Mouse (Mus musculus) forebrain, embryonic 16.5 days (tissue): ENCODE data around the gene Xiap. TPM values are rescaled to one million over a fixed set of nuclear protein-coding genes. Genes with fewer than 3 reads are reported as not detected.
"Not testable (repeated sequence)": the region's sequence is repeated elsewhere in the genome, so short reads cannot be mapped to it uniquely, and the experiment has no call there.

Source experiments
- ATAC-seq: fragments of 200-750 bp; cut with Nextera tagmentation; 2 replicates; pipeline ENCODE4 v1.8.0; 2017; ENCODE audit warnings: mild to moderate bottlenecking, moderate library complexity
- H3K27ac ChIP-seq: fragments of 300-500 bp; sonication (generic); 2 replicates; pipeline ENCODE4 v1.5.1; 2014; ENCODE audit warnings: low read length, control low read depth
- H3K27me3 ChIP-seq: fragments of 300-500 bp; sonication (generic); replicated peaks from 2 replicates; pipeline ENCODE4 v1.6.1; 2014; ENCODE audit warnings: low read length; ENCODE audit not compliant: control insufficient read depth, insufficient read depth
- H3K36me3 ChIP-seq: fragments of 300-500 bp; sonication (generic); 2 replicates; pipeline ENCODE4 v1.6.1; 2014; ENCODE audit not compliant: control insufficient read depth, insufficient read depth
- H3K4me1 ChIP-seq: fragments of 300-500 bp; sonication (generic); replicated peaks from 2 replicates; pipeline ENCODE4 v1.6.1; 2014; ENCODE audit warnings: low read length; ENCODE audit not compliant: control insufficient read depth, insufficient read depth
- H3K4me2 ChIP-seq: fragments of 300-500 bp; sonication (generic); 2 replicates; pipeline ENCODE4 v1.6.1; 2014; ENCODE audit warnings: mild to moderate bottlenecking, low read length, control low read depth
- H3K4me3 ChIP-seq: fragments of 300-500 bp; sonication (generic); replicated peaks from 2 replicates; pipeline ENCODE4 v1.5.1; 2014; ENCODE audit warnings: mild to moderate bottlenecking, low read length, control low read depth
- H3K9ac ChIP-seq: fragments of 300-500 bp; sonication (generic); replicated peaks from 2 replicates; pipeline ENCODE4 v1.6.1; 2014; ENCODE audit warnings: low read depth, low read length, control low read depth
- H3K9me3 ChIP-seq: fragments of 300-500 bp; sonication (generic); 2 replicates; pipeline ENCODE4 v1.6.1; 2016; ENCODE audit warnings: low read length; ENCODE audit not compliant: control insufficient read depth
- WGBS: fragments of 180-500 bp; shearing (Covaris S2); extraction: QIAGEN DNeasy Blood & Tissue Kit; methylation state at CpG from one replicate; pipeline ENCODE4 v1.1.7; 2014; 5-methylcytosine and 5-hydroxymethylcytosine counted together
- polyA plus RNA-seq: library from polyadenylated mRNA; unstranded; fragments of >200 nt; fragmentation: Nextera tagmentation; extraction: Ambion mirVana; gene quantifications from 2 replicates; pipeline ENCODE4 v1.2.1, GENCODE M21; 2015

Gene Xiap
- polyA plus RNA-seq: 10.5 and 10.6 TPM in 2 replicates

DNA sequence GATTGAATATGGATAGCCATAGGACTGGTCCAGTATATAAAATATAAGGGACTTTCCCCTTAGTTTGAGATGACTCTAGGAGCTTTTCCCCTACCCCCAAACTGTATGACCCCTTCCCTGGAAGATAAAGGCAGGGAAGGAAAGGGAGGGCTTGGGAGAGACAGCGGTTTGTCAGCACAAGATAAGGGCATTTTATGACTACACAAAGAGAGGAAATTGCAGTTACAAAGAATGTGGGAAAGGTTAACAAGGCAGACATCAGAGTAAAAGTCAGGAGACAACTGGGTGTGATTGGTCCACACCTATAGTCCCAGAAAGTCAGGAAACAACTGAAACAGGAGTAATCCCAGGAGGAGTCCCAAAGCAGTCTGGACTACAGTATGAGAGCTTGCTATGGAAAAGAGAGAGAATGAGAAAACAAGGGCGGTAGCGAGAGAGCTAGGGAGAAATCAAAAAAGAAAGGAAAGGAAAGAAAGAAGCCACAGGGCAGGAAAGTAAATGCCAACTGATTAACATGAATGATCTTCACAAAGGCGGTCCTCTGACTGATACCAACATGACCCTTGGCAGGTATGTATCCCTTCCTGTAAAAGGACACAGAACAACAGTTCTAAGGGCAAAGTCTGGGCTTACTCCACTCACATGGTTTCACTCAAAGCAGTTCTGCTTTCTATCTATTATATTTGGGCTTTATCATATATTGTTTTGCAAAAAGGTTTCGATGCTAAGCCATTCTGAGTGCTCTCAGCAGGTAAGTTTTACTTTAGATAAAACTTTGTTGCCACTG lies at the start of gene Xiap:
Gene Xiap (plus strand): TSS at position 398 of the 787 bp plus-strand sequence.
- ATAC-seq: no peak
- Histone ChIP-seq H3K4me3 (no peak within 1 kb of the TSS), H3K4me1 (no peaks in the 10 kb centered on the region), H3K27me3 (no peaks in the 10 kb centered on the region), H3K9me3 (no peaks in the 10 kb centered on the region), H3K4me2 (no peak within 1 kb of the TSS), H3K9ac (no peak within 1 kb of the TSS), H3K36me3 (no peaks in the 10 kb centered on the region), H3K27ac (no peak within 1 kb of the TSS)
- 91% methylated on average over 5 of the region's 5 CpGs for WGBS

DNA sequence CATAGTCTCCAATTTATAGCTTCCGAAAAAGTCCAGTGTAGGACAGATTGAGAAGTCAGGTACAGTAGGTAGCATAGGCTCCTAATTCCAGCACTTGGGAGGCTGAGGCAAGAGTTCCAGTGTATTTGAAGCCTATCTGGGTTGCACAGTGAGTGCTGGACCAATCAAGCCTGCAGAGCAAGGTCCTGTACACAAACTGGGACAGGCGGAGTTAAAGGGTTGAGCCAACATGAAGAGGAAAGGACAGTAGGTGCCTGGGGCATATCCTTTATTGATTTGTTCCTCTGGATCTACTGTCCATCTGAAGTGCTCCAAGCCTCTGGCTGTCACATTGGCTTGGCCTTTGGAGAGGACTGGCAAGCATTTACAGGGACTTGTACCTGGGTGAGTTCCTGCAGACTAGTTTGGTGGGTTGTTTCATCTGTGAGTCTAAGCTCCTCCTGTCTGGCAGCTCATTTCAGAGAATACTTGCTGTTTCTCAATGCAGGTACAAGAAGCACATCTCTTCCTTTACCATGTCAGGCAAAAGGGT lies 46.7 kb upstream of the Xiap start:
- Histone ChIP-seq H3K36me3 (no peaks in the 10 kb centered on the region), H3K4me3 (no peak overlapping the region), H3K4me2 (no peak overlapping the region), H3K4me1 (no peaks in the 10 kb centered on the region), H3K27me3 (no peaks in the 10 kb centered on the region), H3K27ac (no peak overlapping the region), H3K9me3 (no peaks in the 10 kb centered on the region), H3K9ac (no peak overlapping the region)
- 88% methylated on average over 2 of the region's 2 CpGs for WGBS
- no peak for ATAC-seq

DNA sequence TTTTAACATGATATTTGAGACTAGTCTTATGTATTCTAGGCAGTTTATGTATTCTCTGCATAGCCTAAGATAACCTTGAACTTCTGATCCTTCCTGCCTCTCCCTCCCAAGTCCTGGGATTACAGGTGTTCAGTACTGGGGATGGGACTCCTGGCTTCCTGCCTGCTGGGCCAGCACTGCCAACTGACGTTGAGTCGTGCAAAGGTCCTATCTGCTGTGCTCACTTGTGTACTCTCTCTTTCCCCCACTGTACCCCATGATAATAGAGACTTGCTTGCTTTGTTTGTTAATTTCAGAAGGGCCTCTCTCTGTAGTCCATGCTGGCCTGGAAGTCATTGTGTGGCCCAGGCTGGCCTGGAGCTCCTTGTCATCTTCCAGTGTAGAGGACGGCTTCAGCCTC lies 45.7 kb upstream of the Xiap start:
- no peaks in the 10 kb centered on the region for H3K9me3 ChIP-seq
- H3K4me3 ChIP-seq: no peak overlapping the region
- no peak overlapping the region for H3K9ac ChIP-seq
- H3K27ac ChIP-seq: no peak overlapping the region
- no peaks in the 10 kb centered on the region for H3K36me3 ChIP-seq
- H3K4me2 ChIP-seq: no peak overlapping the region
- WGBS: 72% methylated on average over 3 of the region's 3 CpGs
- no peaks in the 10 kb centered on the region for H3K4me1 ChIP-seq
- no peaks in the 10 kb centered on the region for H3K27me3 ChIP-seq
- no peak for ATAC-seq

DNA sequence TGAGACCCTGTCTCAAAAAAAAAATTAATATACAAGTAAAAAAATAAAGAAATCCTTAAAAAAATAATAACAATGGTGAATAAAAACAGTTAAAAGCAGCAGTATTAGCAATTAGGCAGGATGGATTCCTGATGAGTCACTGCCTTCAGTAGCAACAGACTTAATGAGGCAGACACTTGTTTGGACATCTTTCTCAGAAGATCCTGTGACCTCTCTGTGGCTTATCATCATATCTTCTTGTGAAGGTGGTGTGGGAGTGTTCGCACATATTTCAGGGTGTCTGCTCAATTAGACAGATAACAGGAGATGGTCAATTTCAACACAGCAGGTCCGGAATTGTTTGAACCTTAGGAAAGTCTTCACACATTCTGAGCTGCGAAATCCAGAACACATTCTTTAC lies 45.0 kb upstream of the Xiap start:
- WGBS: 84% methylated on average over 3 of the region's 3 CpGs
- H3K36me3 ChIP-seq: no peaks in the 10 kb centered on the region
- no peak overlapping the region for H3K9ac ChIP-seq
- no peak overlapping the region for H3K4me2 ChIP-seq
- no peaks in the 10 kb centered on the region for H3K9me3 ChIP-seq
- H3K4me1 ChIP-seq: no peaks in the 10 kb centered on the region
- H3K27me3 ChIP-seq: no peaks in the 10 kb centered on the region
- no peak for ATAC-seq
- H3K4me3 ChIP-seq: no peak overlapping the region
- H3K27ac ChIP-seq: no peak overlapping the region

DNA sequence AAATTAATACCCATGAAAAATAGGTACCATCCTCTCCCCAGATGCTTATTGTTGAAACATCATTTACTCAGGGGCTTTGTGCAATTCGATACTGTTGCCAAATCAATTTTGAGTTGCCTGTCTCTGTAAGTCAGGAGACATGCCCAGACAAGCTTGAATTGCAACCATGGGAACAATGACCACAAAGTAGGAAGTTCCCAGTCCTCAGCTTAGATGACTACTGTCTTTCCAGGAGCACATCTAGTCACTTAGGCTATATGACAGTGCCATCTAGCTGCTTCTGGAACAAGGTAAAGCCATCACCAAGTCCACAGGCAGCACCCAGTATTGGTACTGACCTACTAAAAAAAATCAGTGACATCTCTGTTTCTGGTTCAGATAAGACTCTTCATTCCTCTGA lies 41.4 kb upstream of the Xiap start:
- no peak for ATAC-seq
- 76% methylated on average over 1 of the region's 1 CpGs for WGBS
- Histone ChIP-seq H3K36me3 (no peaks in the 10 kb centered on the region), H3K9ac (no peak overlapping the region), H3K4me3 (no peak overlapping the region), H3K9me3 (no peaks in the 10 kb centered on the region), H3K4me1 (no peaks in the 10 kb centered on the region), H3K4me2 (no peak overlapping the region), H3K27me3 (no peaks in the 10 kb centered on the region), H3K27ac (no peak overlapping the region)

DNA sequence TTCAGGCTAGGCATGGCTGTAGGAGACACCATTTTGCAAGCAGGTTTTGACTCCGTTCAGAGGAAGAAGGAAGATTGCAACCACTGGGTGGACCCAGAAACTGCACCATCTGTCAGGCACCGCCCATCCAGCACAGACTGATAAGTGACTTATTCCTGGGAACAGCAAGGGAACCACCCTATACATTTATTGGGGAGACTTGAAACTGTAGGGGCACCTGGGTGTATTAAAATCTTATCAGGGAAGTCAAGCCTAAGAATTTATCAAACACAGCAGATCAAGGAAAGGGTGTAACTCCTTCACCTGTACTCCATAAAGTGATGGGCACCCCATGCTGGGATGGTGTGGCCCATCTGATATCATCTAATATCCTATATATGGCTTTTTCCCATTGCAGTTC lies 40.0 kb upstream of the Xiap start:
- H3K27me3 ChIP-seq: no peaks in the 10 kb centered on the region
- no peaks in the 10 kb centered on the region for H3K9me3 ChIP-seq
- no peak overlapping the region for H3K4me2 ChIP-seq
- H3K4me3 ChIP-seq: no peak overlapping the region
- H3K36me3 ChIP-seq: no peaks in the 10 kb centered on the region
- no peaks in the 10 kb centered on the region for H3K4me1 ChIP-seq
- 91% methylated on average over 2 of the region's 2 CpGs for WGBS
- H3K27ac ChIP-seq: no peak overlapping the region
- no peak overlapping the region for H3K9ac ChIP-seq
- no peak for ATAC-seq

DNA sequence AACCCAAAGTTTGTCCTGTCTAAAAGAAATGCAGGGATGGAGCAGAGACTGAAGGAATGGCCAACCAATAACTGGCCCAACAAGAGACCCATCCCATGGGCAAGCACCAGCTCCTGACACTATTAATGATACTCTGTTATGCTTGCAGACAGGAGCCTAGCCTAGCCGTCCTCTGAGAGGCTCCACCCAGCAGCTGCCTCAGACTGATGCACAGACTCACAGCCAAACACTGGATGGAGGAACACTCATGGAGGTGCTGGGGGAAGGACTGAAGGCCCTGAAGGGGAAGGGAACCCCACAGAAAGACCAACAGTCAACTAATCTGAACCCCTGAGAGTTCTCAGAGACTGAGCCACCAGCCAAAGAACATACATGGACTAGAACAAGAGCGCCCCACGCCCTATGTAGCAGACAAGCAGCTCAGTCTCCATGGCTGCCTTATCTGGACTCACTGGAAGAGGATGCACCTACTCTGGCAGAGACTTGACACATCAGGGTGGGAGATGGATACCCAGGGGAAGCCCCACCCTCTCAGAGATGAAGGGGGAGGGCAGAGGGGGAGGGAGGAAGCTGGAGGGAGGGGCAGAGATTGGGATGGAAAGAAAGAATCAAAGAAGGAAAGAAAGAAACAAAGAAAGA lies 33.6 kb upstream of the Xiap start:
- WGBS: no CpG with 5 or more reads among the region's 3 CpGs
- not testable (repeated sequence) for H3K27me3 ChIP-seq, H3K27ac ChIP-seq, H3K9ac ChIP-seq, H3K4me3 ChIP-seq, H3K4me2 ChIP-seq, H3K9me3 ChIP-seq, ATAC-seq, H3K36me3 ChIP-seq, H3K4me1 ChIP-seq

DNA sequence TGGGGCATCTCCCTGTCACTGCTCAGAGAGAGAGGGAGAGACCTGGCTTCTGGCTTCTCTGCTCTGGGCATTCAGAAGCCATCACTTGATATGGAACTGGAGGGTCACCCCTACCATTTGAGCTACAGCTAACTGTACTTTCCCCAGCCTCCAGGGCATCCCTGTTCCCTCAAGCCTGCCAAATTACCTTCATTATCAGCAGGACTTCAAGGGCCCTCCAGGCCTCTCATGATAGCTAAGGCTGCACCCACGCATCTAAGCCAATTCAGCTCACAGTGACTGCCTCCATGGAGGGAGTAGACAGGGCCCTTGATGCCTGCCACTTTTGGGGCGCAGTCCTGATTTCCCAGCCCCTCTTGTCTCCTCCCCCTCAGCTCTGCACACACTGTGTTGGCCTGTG lies 32.5 kb upstream of the Xiap start:
- H3K4me2 ChIP-seq, H3K9me3 ChIP-seq, H3K4me3 ChIP-seq, H3K27ac ChIP-seq, H3K27me3 ChIP-seq, ATAC-seq, H3K4me1 ChIP-seq, H3K9ac ChIP-seq, H3K36me3 ChIP-seq: not testable (repeated sequence)
- 73% methylated on average over 2 of the region's 2 CpGs for WGBS

DNA sequence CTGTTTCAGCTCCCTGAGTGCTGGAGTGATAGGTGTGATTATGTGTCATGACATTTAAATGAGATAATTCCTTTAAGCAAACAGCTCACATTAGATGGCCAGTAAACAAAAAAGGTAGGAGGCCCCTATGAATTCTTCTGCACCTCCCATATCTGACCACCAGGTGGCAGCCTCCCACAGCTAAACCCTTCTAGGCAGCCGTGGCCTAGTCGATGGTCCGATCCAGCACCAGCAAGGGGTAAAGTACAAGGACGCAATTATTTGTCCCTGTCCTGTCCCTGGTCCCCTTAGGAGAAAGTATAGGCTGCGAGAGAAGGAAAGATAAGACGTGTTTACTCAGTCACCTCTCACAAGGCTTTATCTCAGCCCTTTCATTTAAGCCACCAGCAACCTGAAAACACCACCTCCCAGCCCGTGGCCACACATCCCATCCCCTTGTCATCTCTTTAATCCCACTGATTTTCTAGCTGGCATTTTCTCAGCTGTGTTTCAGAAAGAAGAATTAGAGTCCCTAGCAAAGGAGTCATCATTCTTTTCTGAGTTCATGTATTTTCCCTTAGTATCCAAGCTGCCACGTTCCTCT lies 26.3 kb upstream of the Xiap start:
- Histone ChIP-seq H3K4me2 (no peak overlapping the region; the same call in 1 of the 2 replicates), H3K9ac (no peak overlapping the region), H3K4me1 (no peaks in the 10 kb centered on the region), H3K27ac (no peak overlapping the region), H3K9me3 (no peaks in the 10 kb centered on the region), H3K4me3 (no peak overlapping the region), H3K27me3 (no peaks in the 10 kb centered on the region), H3K36me3 (no peaks in the 10 kb centered on the region)
- ATAC-seq: peak; percentile 40; the same call in 1 of the 2 replicates
- 29% methylated on average over 8 of the region's 8 CpGs for WGBS
